Mouse (Mus musculus) liver, embryonic 15.5 days (tissue): ENCODE data around the gene Chd8. TPM values are rescaled to one million over a fixed set of nuclear protein-coding genes. Genes with fewer than 3 reads are reported as not detected.

Source experiments
- ATAC-seq: fragments of 200-750 bp; cut with Nextera tagmentation; 2 replicates; pipeline ENCODE4 v1.8.0; 2017; ENCODE audit warnings: moderate number of reproducible peaks, mild to moderate bottlenecking, moderate library complexity; ENCODE audit not compliant: insufficient read depth
- H3K27ac ChIP-seq: fragments of 300-500 bp; sonication (generic); replicated peaks from 2 replicates; pipeline ENCODE4 v1.5.1; 2015; ENCODE audit warnings: mild to moderate bottlenecking, inconsistent platforms
- H3K27me3 ChIP-seq: fragments of 300-500 bp; sonication (generic); 2 replicates; pipeline ENCODE4 v1.6.1; 2015; ENCODE audit warnings: mild to moderate bottlenecking, inconsistent platforms
- H3K36me3 ChIP-seq: fragments of 300-500 bp; sonication (generic); replicated peaks from 2 replicates; pipeline ENCODE4 v1.6.1; 2015; ENCODE audit warnings: moderate library complexity, mild to moderate bottlenecking, inconsistent platforms
- H3K4me1 ChIP-seq: fragments of 300-500 bp; sonication (generic); replicated peaks from 2 replicates; pipeline ENCODE4 v1.6.1; 2015; ENCODE audit warnings: inconsistent platforms
- H3K4me2 ChIP-seq: fragments of 300-500 bp; sonication (generic); 2 replicates; pipeline ENCODE4 v1.6.1; 2015; ENCODE audit warnings: moderate library complexity, mild to moderate bottlenecking, inconsistent platforms
- H3K4me3 ChIP-seq: fragments of 300-500 bp; sonication (generic); replicated peaks from 2 replicates; pipeline ENCODE4 v1.5.1; 2015; ENCODE audit warnings: mild to moderate bottlenecking, inconsistent platforms
- H3K9ac ChIP-seq: fragments of 300-500 bp; sonication (generic); 2 replicates; pipeline ENCODE4 v1.6.1; 2015; ENCODE audit warnings: moderate library complexity, mild to moderate bottlenecking, inconsistent platforms
- H3K9me3 ChIP-seq: fragments of 300-500 bp; sonication (generic); replicated peaks from 2 replicates; pipeline ENCODE4 v1.6.1; 2016; ENCODE audit warnings: inconsistent platforms
- WGBS: fragments of 180-500 bp; shearing (Covaris S2); methylation state at CpG from one replicate; pipeline ENCODE4 v1.1.7; 2015; ENCODE audit warnings: mixed read lengths; ENCODE audit not compliant: insufficient replicate concordance; 5-methylcytosine and 5-hydroxymethylcytosine counted together
- polyA plus RNA-seq: library from polyadenylated mRNA; unstranded; fragments of >200 nt; fragmentation: Nextera tagmentation; extraction: Ambion mirVana; gene quantifications from 2 replicates; pipeline ENCODE4 v1.2.1, GENCODE M21; 2015

Gene Chd8
- polyA plus RNA-seq, 1 experiment from 2014 or later = 10.2 TPM

- ATAC-seq = no peak
- no peaks in the 10 kb centered on the region for H3K27me3 ChIP-seq
- peaks cover 41% of the 10 kb centered on the region for H3K36me3 ChIP-seq
- WGBS = 11% methylated on average over 3 of the region's 3 CpGs
- peaks cover 51% of the 10 kb centered on the region for H3K4me1 ChIP-seq
- H3K4me3 ChIP-seq = peak overlapping the region; percentile 99
- peak overlapping the region; percentile 76 for H3K4me2 ChIP-seq
- H3K27ac ChIP-seq = peak overlapping the region; percentile 99
- no peaks in the 10 kb centered on the region for H3K9me3 ChIP-seq
- peak overlapping the region; percentile 49 for H3K9ac ChIP-seq
These were observed 59.4 kb downstream of the Chd8 start for GRCm38 (mm10) chr14:52198141-52198540.

GRCm38 (mm10) chr14:52197156-52197878, 60.3 kb downstream of the Chd8 start, which contains the start of gene Supt16:
Supt16 (minus strand) TSS chr14:52197416.
- Histone ChIP-seq H3K27ac (peak within 1 kb of the TSS; percentile 99), H3K9ac (peak within 1 kb of the TSS; percentile 97), H3K4me1 (peaks cover 58% of the 10 kb centered on the region), H3K4me3 (peak within 1 kb of the TSS; percentile 99), H3K27me3 (no peaks in the 10 kb centered on the region), H3K36me3 (peaks cover 42% of the 10 kb centered on the region), H3K4me2 (peak within 1 kb of the TSS; percentile 76), H3K9me3 (no peaks in the 10 kb centered on the region)
- WGBS = under 1% methylated on average over 59 of the region's 59 CpGs
- ATAC-seq = peak; percentile 90

- Histone ChIP-seq H3K4me3 (peak overlapping the region; percentile 99), H3K9me3 (no peaks in the 10 kb centered on the region), H3K4me1 (peaks cover 66% of the 10 kb centered on the region), H3K4me2 (peak overlapping the region; percentile 76), H3K9ac (peak overlapping the region; percentile 97), H3K27me3 (no peaks in the 10 kb centered on the region), H3K27ac (peak overlapping the region; percentile 99), H3K36me3 (peaks cover 41% of the 10 kb centered on the region)
- under 1% methylated on average over 57 of the region's 59 CpGs for WGBS
- ATAC-seq = peak; percentile 40
These were observed 61.1 kb downstream of the Chd8 start for GRCm38 (mm10) chr14:52196230-52197155.

GRCm38 (mm10) chr14:52195691-52196090, 61.9 kb downstream of the Chd8 start:
- Histone ChIP-seq H3K27ac (peak overlapping the region; percentile 99; the same call in 1 of the 2 replicates), H3K4me3 (peak overlapping the region; percentile 99)

DNA sequence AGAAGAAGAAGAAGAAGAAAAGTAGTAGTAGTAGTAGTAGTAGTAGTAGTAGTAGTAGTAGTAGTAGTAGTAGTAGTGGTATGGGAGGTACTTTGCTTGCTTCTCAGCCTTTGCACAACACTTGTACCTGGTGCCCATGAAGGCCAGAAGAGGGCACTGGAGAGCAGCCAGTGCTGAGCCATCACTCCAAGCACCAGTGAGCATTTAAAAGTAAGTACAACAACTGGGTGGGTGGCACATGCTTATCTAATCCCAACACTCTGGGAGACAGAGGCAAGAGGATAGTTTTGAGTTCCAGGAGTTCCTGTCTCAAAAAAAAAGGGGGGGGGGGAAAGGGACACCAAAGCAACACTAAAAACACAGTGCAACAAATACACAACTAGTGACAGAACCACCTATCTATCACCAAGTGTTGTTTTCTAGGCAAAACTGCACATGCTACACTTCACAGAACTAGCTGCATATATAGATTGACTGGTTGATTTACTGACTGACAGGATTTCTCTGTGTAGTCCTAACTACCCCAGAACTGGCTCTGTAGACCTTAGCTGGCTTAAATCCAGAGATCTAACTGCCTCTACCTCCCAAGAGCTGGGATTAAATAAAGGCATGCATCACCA, 66.7 kb downstream of the Chd8 start:
- Histone ChIP-seq H3K4me2 (peak overlapping the region; percentile 24; the same call in 1 of the 2 replicates), H3K27ac (peak overlapping the region; percentile 56), H3K4me1 (peaks cover 57% of the 10 kb centered on the region), H3K27me3 (no peaks in the 10 kb centered on the region), H3K4me3 (0 out of 2 replicates have a peak overlapping the region, but pooled peaks have one; percentile 0), H3K36me3 (peaks cover 46% of the 10 kb centered on the region), H3K9ac (no peak overlapping the region), H3K9me3 (no peaks in the 10 kb centered on the region)
- peak; percentile 82 for ATAC-seq

More at GRCm38 (mm10) chr14:52195691-52196090, 61.9 kb downstream of the Chd8 start:
- H3K9ac ChIP-seq = peak overlapping the region; percentile 97
- H3K4me1 ChIP-seq = peaks cover 73% of the 10 kb centered on the region
- 6% methylated on average over 3 of the region's 3 CpGs for WGBS
- H3K36me3 ChIP-seq = peaks cover 39% of the 10 kb centered on the region
- H3K4me2 ChIP-seq = peak overlapping the region; percentile 76
- ATAC-seq = no peak
- no peaks in the 10 kb centered on the region for H3K9me3 ChIP-seq
- H3K27me3 ChIP-seq = no peaks in the 10 kb centered on the region

GRCm38 (mm10) chr14:52189519-52189918, 68.1 kb downstream of the Chd8 start:
- ATAC-seq = no peak
- Histone ChIP-seq H3K9me3 (no peaks in the 10 kb centered on the region), H3K4me2 (no peak overlapping the region), H3K4me1 (peaks cover 47% of the 10 kb centered on the region), H3K27me3 (no peaks in the 10 kb centered on the region), H3K27ac (no peak overlapping the region), H3K4me3 (no peak overlapping the region), H3K9ac (no peak overlapping the region), H3K36me3 (peaks cover 46% of the 10 kb centered on the region)
- 45% methylated on average over 2 of the region's 2 CpGs for WGBS

DNA sequence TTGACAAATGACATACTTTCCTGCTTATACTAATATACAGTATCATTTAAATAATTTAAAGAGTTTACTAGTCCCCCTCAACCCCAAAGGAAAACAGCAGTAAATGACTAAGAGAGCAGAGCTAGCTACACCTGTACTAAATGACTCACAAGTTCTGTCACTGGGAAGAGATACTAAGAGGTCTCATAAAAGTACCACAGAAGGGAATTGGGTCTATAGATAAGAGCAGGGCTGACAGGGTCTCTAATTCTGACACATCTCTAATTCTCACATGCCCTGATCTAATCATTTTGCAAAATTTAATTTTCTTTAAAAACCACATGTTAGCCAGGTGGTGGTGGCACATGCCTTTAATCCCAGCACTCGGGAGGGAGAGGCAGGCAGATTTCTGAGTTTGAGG, 68.8 kb downstream of the Chd8 start:
- H3K27ac ChIP-seq = no peak overlapping the region
- no peaks in the 10 kb centered on the region for H3K27me3 ChIP-seq
- no peak for ATAC-seq
- peaks cover 45% of the 10 kb centered on the region for H3K36me3 ChIP-seq
- H3K4me3 ChIP-seq = no peak overlapping the region
- H3K4me1 ChIP-seq = peaks cover 40% of the 10 kb centered on the region
- H3K9me3 ChIP-seq = no peaks in the 10 kb centered on the region
- no peak overlapping the region for H3K4me2 ChIP-seq
- 40% methylated on average over 1 of the region's 1 CpGs for whole genome bisulfite sequencing
- no peak overlapping the region for H3K9ac ChIP-seq

GRCm38 (mm10) chr14:52166571-52166970, 91.0 kb downstream of the Chd8 start:
- 71% methylated on average over 2 of the region's 2 CpGs for WGBS
- no peak overlapping the region for H3K27ac ChIP-seq
- H3K4me1 ChIP-seq = no peaks in the 10 kb centered on the region
- H3K9me3 ChIP-seq = no peaks in the 10 kb centered on the region
- no peak overlapping the region for H3K9ac ChIP-seq
- peaks cover 88% of the 10 kb centered on the region for H3K36me3 ChIP-seq
- H3K4me2 ChIP-seq = no peak overlapping the region
- ATAC-seq = no peak
- no peaks in the 10 kb centered on the region for H3K27me3 ChIP-seq
- H3K4me3 ChIP-seq = no peak overlapping the region

- H3K27ac ChIP-seq = no peak overlapping the region
- H3K4me1 ChIP-seq = no peaks in the 10 kb centered on the region
- H3K4me2 ChIP-seq = no peak overlapping the region
- WGBS = 63% methylated on average over 6 of the region's 6 CpGs
- peaks cover 76% of the 10 kb centered on the region for H3K36me3 ChIP-seq
- no peak overlapping the region for H3K9ac ChIP-seq
- H3K27me3 ChIP-seq = no peaks in the 10 kb centered on the region
- H3K4me3 ChIP-seq = no peak overlapping the region
- no peak for ATAC-seq
- H3K9me3 ChIP-seq = no peaks in the 10 kb centered on the region
These were observed 96.7 kb downstream of the Chd8 start for GRCm38 (mm10) chr14:52160911-52161310.

DNA sequence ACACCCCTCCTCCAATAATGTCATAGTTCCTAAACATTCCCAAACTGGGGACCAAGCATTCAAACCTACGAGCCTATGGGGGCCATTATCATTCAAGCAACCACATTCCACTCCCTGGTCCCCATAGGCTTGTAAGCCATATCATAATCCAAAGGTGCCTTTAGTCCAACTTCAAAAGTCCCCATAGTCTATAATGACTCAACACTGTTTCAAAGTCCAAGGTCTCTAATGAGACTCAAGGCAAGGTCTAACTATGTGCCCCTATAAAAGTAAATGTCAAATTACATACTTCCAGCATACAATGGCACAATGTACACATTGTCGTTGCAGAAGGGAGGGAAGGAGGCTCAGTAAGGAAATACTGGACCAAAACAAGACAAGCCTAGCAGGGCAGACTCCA, 102.6 kb downstream of the Chd8 start:
- Histone ChIP-seq H3K9me3 (no peaks in the 10 kb centered on the region), H3K36me3 (peaks cover 20% of the 10 kb centered on the region), H3K4me1 (no peaks in the 10 kb centered on the region), H3K27ac (no peak overlapping the region), H3K4me2 (no peak overlapping the region), H3K9ac (no peak overlapping the region), H3K27me3 (peaks cover 4% of the 10 kb centered on the region; the same call in 1 of the 2 replicates), H3K4me3 (no peak overlapping the region)
- no peak for ATAC-seq
- WGBS = 78% methylated on average over 2 of the region's 2 CpGs

DNA sequence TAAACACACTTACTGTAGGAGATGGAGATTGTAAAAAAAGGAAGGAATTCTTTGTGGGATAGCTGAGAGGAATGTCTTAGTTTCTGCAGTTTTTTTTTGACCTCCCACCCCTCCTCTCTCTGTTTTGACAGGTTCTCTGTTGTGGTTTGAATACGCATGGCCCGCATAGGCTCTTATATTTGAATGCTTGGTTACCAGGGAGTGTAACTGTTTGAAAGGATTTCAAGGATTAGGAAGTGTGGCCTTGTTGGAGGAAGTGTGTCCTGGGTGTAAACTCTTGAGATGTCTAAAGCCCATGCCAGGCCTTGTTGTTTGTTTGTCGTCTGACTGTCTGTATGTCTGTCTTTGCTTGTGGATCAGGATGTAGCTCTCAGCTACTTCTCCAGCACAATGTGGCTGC, 105.0 kb downstream of the Chd8 start:
- H3K27ac ChIP-seq = no peak overlapping the region
- no peak overlapping the region for H3K4me2 ChIP-seq
- peaks cover 4% of the 10 kb centered on the region; the same call in 1 of the 2 replicates for H3K27me3 ChIP-seq
- 67% methylated on average over 3 of the region's 3 CpGs for WGBS
- H3K9ac ChIP-seq = no peak overlapping the region
- no peak for ATAC-seq
- no peak overlapping the region for H3K4me3 ChIP-seq
- no peaks in the 10 kb centered on the region for H3K4me1 ChIP-seq
- H3K9me3 ChIP-seq = no peaks in the 10 kb centered on the region
- no peaks in the 10 kb centered on the region for H3K36me3 ChIP-seq
